9 mouse cellular contexts compared by ENCODE assay signal in the genomic region with DNA sequence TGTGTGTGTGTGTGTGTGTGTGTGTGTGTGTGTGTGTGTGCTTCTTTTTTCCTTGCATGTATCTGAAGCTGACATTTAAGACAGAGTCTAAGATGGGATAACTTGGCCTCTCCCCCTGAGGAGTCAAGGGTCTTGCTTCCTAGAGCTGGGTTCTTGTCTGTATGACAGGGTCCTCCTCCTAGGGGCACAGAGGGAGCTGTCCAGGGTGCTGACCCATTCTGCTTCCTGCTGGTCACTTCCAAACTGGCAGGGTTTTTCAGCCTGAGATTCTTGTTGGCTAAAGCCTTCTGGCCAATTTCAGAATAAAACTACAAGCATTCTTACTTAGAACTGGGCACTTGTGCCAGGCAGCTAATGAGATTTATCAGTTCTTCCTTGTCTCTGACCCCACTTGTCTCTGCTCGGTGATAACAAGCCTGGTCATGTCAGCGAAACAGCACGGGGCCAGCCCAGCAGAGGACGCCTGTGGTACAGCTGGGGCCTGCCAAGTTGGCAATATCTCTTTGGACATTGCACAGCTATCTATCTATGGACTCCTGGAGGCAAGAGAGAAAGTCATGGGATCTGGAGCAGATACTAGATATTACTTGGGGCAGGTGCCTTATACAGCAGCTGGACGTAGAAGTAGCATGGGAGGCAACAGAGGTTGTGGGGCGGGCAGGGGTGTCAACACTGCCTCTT.
DNase-seq lines count a peak whose midpoint lies in the region; ATAC-seq lines count a peak whose summit lies in the region.
"Had no signal": no experiment of that assay in that cellular context is flagged by ENCODE, and none has a peak within 500 bp of the region (broad histone marks: within the 10 kb centered on the region; RNA-seq: fewer than 3 reads in every experiment).

No protein-coding gene starts in this region.

- H3K36me3 ChIP-seq in hindbrain, embryonic 11.5 days (ENCODE audit: control insufficient read depth, insufficient read depth, low read length) = no peaks in the 10 kb centered on the region
- H3K36me3 ChIP-seq in hindbrain, embryonic 13.5 days = no peaks in the 10 kb centered on the region
- H3K36me3 ChIP-seq in embryonic facial prominence, embryonic 12.5 days = no peaks in the 10 kb centered on the region
- H3K36me3 ChIP-seq: midbrain, embryonic 12.5 days had no signal

- ATAC-seq in hindbrain, embryonic 11.5 days (ENCODE audit: low FRiP score) = no peak
- ATAC-seq in hindbrain, embryonic 13.5 days (ENCODE audit: low FRiP score) = no peak
- no peak for ATAC-seq in embryonic facial prominence, embryonic 12.5 days (ENCODE audit: insufficient number of reproducible peaks, insufficient read depth, low FRiP score, low TSS enrichment)
- ATAC-seq in megakaryocyte, adult 5-6 weeks (ENCODE audit: poor library complexity, severe bottlenecking) = no peak

- no peak overlapping the region for H3K27ac ChIP-seq in hindbrain, embryonic 11.5 days (ENCODE audit: low read depth, low read length)
- H3K27ac ChIP-seq in hindbrain, embryonic 13.5 days = no peak overlapping the region
- H3K27ac ChIP-seq in embryonic facial prominence, embryonic 12.5 days = no peak overlapping the region
- H3K27ac ChIP-seq: midbrain, embryonic 12.5 days had no signal

- WGBS in hindbrain, embryonic 11.5 days = 87% methylated on average over 6 of the region's 6 CpGs
- WGBS in hindbrain, embryonic 13.5 days = 80% methylated on average over 6 of the region's 6 CpGs
- 82% methylated on average over 6 of the region's 6 CpGs for WGBS in embryonic facial prominence, embryonic 12.5 days

- no peak overlapping the region for H3K4me2 ChIP-seq in hindbrain, embryonic 11.5 days (replicated peaks; ENCODE audit: low read depth, low read length)
- H3K4me2 ChIP-seq in hindbrain, embryonic 13.5 days = no peak overlapping the region
- H3K4me2 ChIP-seq in embryonic facial prominence, embryonic 12.5 days (replicated peaks) = no peak overlapping the region
- H3K4me2 ChIP-seq: midbrain, embryonic 12.5 days had no signal

- no peaks in the 10 kb centered on the region for H3K9me3 ChIP-seq in hindbrain, embryonic 11.5 days (ENCODE audit: control insufficient read depth, low read length)
- no peaks in the 10 kb centered on the region for H3K9me3 ChIP-seq in hindbrain, embryonic 13.5 days
- H3K9me3 ChIP-seq in embryonic facial prominence, embryonic 12.5 days = no peaks in the 10 kb centered on the region
- H3K9me3 ChIP-seq: midbrain, embryonic 12.5 days had no signal

- peak; percentile 73 for DNase-seq in hindbrain, embryonic 11.5 days (ENCODE audit: low spot score)
- peak; percentile 10 for DNase-seq in urinary bladder, postnatal 25 days (ENCODE audit: low spot score)
- no peak for DNase-seq in urinary bladder, adult 2 months (ENCODE audit: low spot score)
- DNase-seq in ovary, postnatal 10 days (ENCODE audit: low spot score) = peak; percentile 22
- no peak for DNase-seq in natural killer cell, adult 2 months (ENCODE audit: low spot score in 2 of 2)

- H3K9ac ChIP-seq in hindbrain, embryonic 11.5 days (ENCODE audit: low read depth, low read length) = no peak overlapping the region
- H3K9ac ChIP-seq in hindbrain, embryonic 13.5 days = no peak overlapping the region
- 0 out of 2 replicates have a peak overlapping the region, but pooled peaks have one; percentile 10 for H3K9ac ChIP-seq in embryonic facial prominence, embryonic 12.5 days
- H3K9ac ChIP-seq: midbrain, embryonic 12.5 days had no signal

- H3K4me3 ChIP-seq in hindbrain, embryonic 11.5 days (ENCODE audit: low read depth, low read length) = no peak overlapping the region
- H3K4me3 ChIP-seq in hindbrain, embryonic 13.5 days = no peak overlapping the region
- H3K4me3 ChIP-seq in embryonic facial prominence, embryonic 12.5 days = no peak overlapping the region
- H3K4me3 ChIP-seq: midbrain, embryonic 12.5 days had no signal

- no peaks in the 10 kb centered on the region; the same call in 1 of the 2 replicates for H3K4me1 ChIP-seq in hindbrain, embryonic 11.5 days (replicated peaks; ENCODE audit: control insufficient read depth, insufficient read depth, low read length)
- H3K4me1 ChIP-seq in hindbrain, embryonic 13.5 days (replicated peaks) = peaks cover 6% of the 10 kb centered on the region; the same call in 1 of the 2 replicates
- 0 out of 2 replicates have a peak, but pooled peaks cover 7% of the 10 kb centered on the region for H3K4me1 ChIP-seq in embryonic facial prominence, embryonic 12.5 days
- H3K4me1 ChIP-seq: midbrain, embryonic 12.5 days had no signal

- no peaks in the 10 kb centered on the region for H3K27me3 ChIP-seq in hindbrain, embryonic 11.5 days (ENCODE audit: control insufficient read depth, insufficient read depth, low read length)
- peaks cover 3% of the 10 kb centered on the region; the same call in 1 of the 2 replicates for H3K27me3 ChIP-seq in hindbrain, embryonic 13.5 days
- no peaks in the 10 kb centered on the region for H3K27me3 ChIP-seq in embryonic facial prominence, embryonic 12.5 days
- H3K27me3 ChIP-seq: midbrain, embryonic 12.5 days had no signal

Comparison
In these comparisons a context has a peak if more than half of its experiments do, and no peak if none do; other contexts are left out.
1. DNase-seq: peak in hindbrain, embryonic 11.5 days (single experiment), urinary bladder, postnatal 25 days (single experiment) and ovary, postnatal 10 days (single experiment); none in urinary bladder, adult 2 months (single experiment) and natural killer cell, adult 2 months (0 of 2).